In the genomic region with DNA sequence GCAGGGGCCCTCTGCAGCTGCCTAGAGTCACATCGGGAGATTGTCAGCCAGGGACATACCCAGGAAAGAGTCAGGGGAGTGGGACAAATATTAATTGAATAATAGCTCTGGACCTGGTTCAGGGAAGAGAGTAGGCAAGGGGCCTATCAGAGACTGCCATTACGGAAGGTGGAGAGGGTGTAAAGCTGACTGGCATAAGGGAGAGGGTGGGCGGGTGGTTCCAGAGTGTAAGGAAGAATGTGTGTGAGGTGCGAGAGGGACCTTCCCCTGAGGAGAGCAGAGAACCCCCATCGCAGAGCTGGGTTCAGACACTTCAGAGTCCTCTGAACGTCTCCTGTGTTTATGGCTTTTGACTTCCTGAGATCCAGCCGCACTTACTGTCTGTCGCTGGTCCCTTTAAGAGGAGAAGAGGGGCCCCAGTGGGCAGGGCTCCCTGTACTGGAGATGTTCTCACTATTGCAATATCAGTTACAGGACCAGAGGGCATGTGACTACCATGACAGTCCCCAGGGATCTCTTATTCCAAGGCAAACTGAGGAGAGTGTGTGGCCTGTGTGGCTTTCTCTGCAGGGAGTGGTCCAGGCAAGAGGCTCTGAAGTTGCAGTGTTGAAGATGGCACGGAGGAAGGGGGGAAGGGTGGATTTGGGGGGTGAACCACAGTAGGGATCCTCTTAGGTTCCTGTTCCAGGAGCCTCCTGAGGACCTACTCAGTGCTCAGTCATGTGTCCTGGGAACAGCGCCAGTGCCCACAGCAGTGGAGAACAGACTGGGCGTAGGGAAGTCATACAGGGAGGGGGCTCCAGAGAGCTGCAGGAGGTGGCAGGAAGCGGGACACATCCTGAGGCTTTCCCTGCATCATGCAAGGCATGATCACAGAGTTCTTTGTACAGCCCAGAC, we compare ENCODE assay signal across 9 mouse cellular contexts. TPM values are rescaled to one million over a fixed set of nuclear protein-coding genes. Genes with fewer than 3 reads are reported as not detected.
DNase-seq lines count a peak whose midpoint lies in the region; ATAC-seq lines count a peak whose summit lies in the region.
"Had no signal": no experiment of that assay in that cellular context is flagged by ENCODE, and none has a peak within 500 bp of the region (broad histone marks: within the 10 kb centered on the region; RNA-seq: fewer than 3 reads in every experiment).

No protein-coding gene starts in this region.

- H3K27me3 ChIP-seq in heart, embryonic 11.5 days (ENCODE audit: control insufficient read depth, insufficient read depth, low read length), result no peaks in the 10 kb centered on the region

- H3K9ac ChIP-seq in heart, embryonic 11.5 days (ENCODE audit: low read depth, low read length), result peak overlapping the region; percentile 30; the same call in 1 of the 2 replicates

- no peak overlapping the region for H3K27ac ChIP-seq in heart, embryonic 11.5 days (ENCODE audit: low read depth, low read length)

- 47% methylated on average over 12 of the region's 12 CpGs for WGBS in heart, embryonic 11.5 days (ENCODE audit: insufficient replicate concordance)

- intact Hi-C loops in heart, postnatal 14 days (cut with DNase I), result loop anchor here (1.0 to 5.0 kb wide), 2 partner anchors 85 to 110 kb away; no protein-coding TSS in a partner anchor

- 0 out of 2 replicates have a peak, but pooled peaks have one; percentile 19 for ATAC-seq in heart, embryonic 11.5 days (replicated peaks; ENCODE audit: insufficient number of reproducible peaks, low FRiP score, low TSS enrichment)
- ATAC-seq in CD4-positive, CD25-positive, alpha-beta regulatory T cell, adult 4 months, result no peak

- 0 out of 2 replicates have a peak overlapping the region, but pooled peaks have one; percentile 0 for H3K4me3 ChIP-seq in heart, embryonic 11.5 days (ENCODE audit: low read depth, low read length)

- DNase-seq in heart, postnatal 14 days, result no peak
- DNase-seq in 416B (ENCODE audit: low read depth) (peak; percentile 56), liver (peak; percentile 65)
- DNase-seq in c-Kit-positive CD71-positive TER-119-positive erythroid progenitor cells, embryonic 14.5 days (ENCODE audit: low spot score), result peak; percentile 56
- no peak for DNase-seq in spleen, postnatal 4 days (ENCODE audit: low spot score in 2 of 2)
- DNase-seq in spleen, adult 12 weeks (ENCODE audit: low spot score), result no peak

- H3K4me1 ChIP-seq in heart, embryonic 11.5 days (ENCODE audit: control insufficient read depth, insufficient read depth, low read length), result peaks cover 11% of the 10 kb centered on the region

- H3K36me3 ChIP-seq in heart, embryonic 11.5 days (ENCODE audit: control insufficient read depth, insufficient read depth, low read length), result no peaks in the 10 kb centered on the region

- H3K4me2 ChIP-seq in heart, embryonic 11.5 days, result peak overlapping the region; percentile 29

- H3K9me3 ChIP-seq in heart, embryonic 11.5 days (replicated peaks; ENCODE audit: control insufficient read depth, low read length), result no peaks in the 10 kb centered on the region

RNA-seq across cellular contexts. Expression of gene Hsd17b14, which starts 7.2 kb away (rescaled TPM):
- 0.31 and 1.5 TPM in 2 replicates for polyA plus RNA-seq in heart, embryonic 11.5 days (2014; fragmentation: Nextera tagmentation; extraction: Ambion mirVana)
- under 1 TPM; 0.19 to 0.39 TPM for total RNA-seq in heart, postnatal 14 days (2021)
- under 1 TPM; 0.77 to 0.81 TPM for polyA plus RNA-seq in CD4-positive, CD25-positive, alpha-beta regulatory T cell, adult 4 months (2017; shearing (Covaris generic))
- total RNA-seq: layer of hippocampus, postnatal 10 days had no signal

RNA-seq across cellular contexts. Expression of gene Bcat2, which starts 8.1 kb away (rescaled TPM):
- polyA plus RNA-seq in heart, embryonic 11.5 days (2014; fragmentation: Nextera tagmentation; extraction: Ambion mirVana), result 69.1 and 73.2 TPM in 2 replicates
- total RNA-seq in heart, postnatal 14 days (2021), result 10 to 100 TPM; 85.5 to 94.6 TPM
- polyA plus RNA-seq in CD4-positive, CD25-positive, alpha-beta regulatory T cell, adult 4 months (2017; shearing (Covaris generic)), result 10 to 100 TPM; 46.4 to 77.9 TPM

RNA-seq across cellular contexts. Expression of gene Plekha4, which starts 35.7 kb away (rescaled TPM):
- polyA plus RNA-seq in heart, embryonic 11.5 days (2014; fragmentation: Nextera tagmentation; extraction: Ambion mirVana), result 1.1 TPM in 2 replicates
- total RNA-seq in heart, postnatal 14 days (2021), result 1 to 10 TPM; 1.9 to 2.1 TPM
- under 1 TPM in 1 of 2 experiments, not detected in 1; 0.20 TPM for polyA plus RNA-seq in CD4-positive, CD25-positive, alpha-beta regulatory T cell, adult 4 months (2017; shearing (Covaris generic))

RNA-seq across cellular contexts. Expression of gene Ppp1r15a, which starts 35.8 kb away (rescaled TPM):
- 28.5 and 28.8 TPM in 2 replicates for polyA plus RNA-seq in heart, embryonic 11.5 days (2014; fragmentation: Nextera tagmentation; extraction: Ambion mirVana)
- total RNA-seq in heart, postnatal 14 days (2021), result 10 to 100 TPM; 21.7 to 32.8 TPM
- 100 to 1,000 TPM in 1 of 2 experiments, 10 to 100 TPM in 1; 49.3 to 132 TPM for polyA plus RNA-seq in CD4-positive, CD25-positive, alpha-beta regulatory T cell, adult 4 months (2017; shearing (Covaris generic))

RNA-seq across cellular contexts. Expression of gene Nucb1, which starts 51.7 kb away (rescaled TPM):
- 165 and 186 TPM in 2 replicates for polyA plus RNA-seq in heart, embryonic 11.5 days (2014; fragmentation: Nextera tagmentation; extraction: Ambion mirVana)
- total RNA-seq in heart, postnatal 14 days (2021), result 100 to 1,000 TPM; 116 to 137 TPM
- 100 to 1,000 TPM; 124 to 159 TPM for polyA plus RNA-seq in CD4-positive, CD25-positive, alpha-beta regulatory T cell, adult 4 months (2017; shearing (Covaris generic))

Comparison
In these comparisons a context has a peak if more than half of its experiments do, and no peak if none do; other contexts are left out.
1. DNase-seq: peak in 416B (single experiment), c-Kit-positive CD71-positive TER-119-positive erythroid progenitor cells, embryonic 14.5 days (single experiment) and liver (single experiment); none in heart, postnatal 14 days (0 of 2), spleen, postnatal 4 days (0 of 2) and spleen, adult 12 weeks (single experiment).